Mouse (Mus musculus) MEL (cell line): ENCODE measurements at regions not wholly inside any gene's neighbourhood (a gene's known extent, or its start where the extent isn't known, plus 50 kb on each side); places are given as distances from the start of the nearest gene placed in this dataset.

ENCODE experiments used
- DNase-seq: peaks from one replicate; pipeline ENCODE4 v3.0.0; 2011; ENCODE audit warnings: low read depth, low spot score
- H3K27ac ChIP-seq: 2 replicates; pipeline ENCODE4 v1.5.1; 2012; ENCODE audit warnings: low read depth, mild to moderate bottlenecking, control low read depth, low read length, moderate library complexity; ENCODE audit not compliant: control insufficient read depth
- H3K27me3 ChIP-seq, 2 experiments: fragments of 150-350 bp in 1 of 2; sonication (generic) in 1 of 2; 2 replicates each; pipeline ENCODE4 v1.6.1; 2012; ENCODE audit warnings: low read length in 2 of 2, mild to moderate bottlenecking in 2 of 2, improper control_type of control experiment in 1 of 2, moderate library complexity in 1 of 2; ENCODE audit not compliant: insufficient read depth in 2 of 2, control insufficient read depth in 1 of 2
- H3K36me3 ChIP-seq, 2 experiments: 2 replicates each; pipeline ENCODE4 v1.6.1; 2012 to 2014; ENCODE audit warnings: low read length in 2 of 2, improper control_type of control experiment in 1 of 2, inconsistent platforms in 1 of 2, mild to moderate bottlenecking in 1 of 2; ENCODE audit not compliant: insufficient read depth in 2 of 2, control insufficient read depth in 1 of 2
- H3K4me1 ChIP-seq, 2 experiments: fragments of 150-350 bp in 1 of 2; sonication (generic) in 1 of 2; 2 replicates each; pipeline ENCODE4 v1.6.1; 2012; ENCODE audit warnings: low read length in 2 of 2, improper control_type of control experiment in 1 of 2, mild to moderate bottlenecking in 1 of 2; ENCODE audit not compliant: insufficient read depth in 2 of 2, control insufficient read depth in 1 of 2
- H3K4me3 ChIP-seq, 2 experiments: fragments of 150-350 bp in 1 of 2; sonication (generic) in 1 of 2; 2 replicates each; pipeline ENCODE4 v1.5.1; 2012; ENCODE audit warnings: low read depth in 2 of 2, low read length in 2 of 2, mild to moderate bottlenecking in 2 of 2, moderate library complexity in 2 of 2, control low read depth in 1 of 2, improper control_type of control experiment in 1 of 2; ENCODE audit not compliant: control insufficient read depth in 1 of 2, insufficient read depth in 1 of 2
- H3K79me2 ChIP-seq: 2 replicates; pipeline ENCODE4 v1.6.1; 2012; ENCODE audit warnings: mild to moderate bottlenecking, low read length, moderate library complexity; ENCODE audit not compliant: control insufficient read depth, poor library complexity, insufficient read depth
- H3K9ac ChIP-seq: 2 replicates; pipeline ENCODE4 v1.6.1; 2012; ENCODE audit warnings: low read depth, mild to moderate bottlenecking, control low read depth, low read length, moderate library complexity; ENCODE audit not compliant: control insufficient read depth, poor library complexity, severe bottlenecking
- H3K9me3 ChIP-seq: fragments of 150-350 bp; sonication (generic); replicated peaks from 2 replicates; pipeline ENCODE4 v1.6.1; 2012; ENCODE audit warnings: mild to moderate bottlenecking, low read length, improper control_type of control experiment, moderate library complexity; ENCODE audit not compliant: insufficient read depth
- CHD2 ChIP-seq: IDR thresholded peaks from 2 replicates; pipeline ENCODE4 v1.6.1; 2011; ENCODE audit warnings: low read length, improper control_type of control experiment
- CTCF ChIP-seq, 3 experiments: IDR thresholded peaks in 2 of 3; conservative IDR thresholded peaks in 1 of 3; 2 replicates each; pipeline ENCODE4 v1.5.1; 2011 to 2012; ENCODE audit warnings: low read length in 3 of 3, low read depth in 2 of 3, mild to moderate bottlenecking in 2 of 3, improper control_type of control experiment in 1 of 3, inconsistent platforms in 1 of 3, mixed read lengths in 1 of 3, moderate library complexity in 1 of 3; ENCODE audit not compliant: control insufficient read depth in 1 of 3, insufficient read depth in 1 of 3, poor library complexity in 1 of 3, severe bottlenecking in 1 of 3
- E2F4 ChIP-seq: IDR thresholded peaks from 2 replicates; pipeline ENCODE4 v1.6.1; 2011; ENCODE audit warnings: low read depth, low read length, improper control_type of control experiment, borderline replicate concordance
- ELF1 ChIP-seq: IDR thresholded peaks from 2 replicates; pipeline ENCODE4 v1.6.1; 2014; ENCODE audit warnings: low read depth, mild to moderate bottlenecking, inconsistent platforms, low read length, improper control_type of control experiment, moderate library complexity
- MAFK ChIP-seq: IDR thresholded peaks from 2 replicates; pipeline ENCODE4 v1.6.1; 2011; ENCODE audit warnings: low read depth, mild to moderate bottlenecking, low read length, improper control_type of control experiment, borderline replicate concordance
- MAZ ChIP-seq: IDR thresholded peaks from 2 replicates; pipeline ENCODE4 v1.6.1; 2012; ENCODE audit warnings: low read depth, mild to moderate bottlenecking, inconsistent platforms, low read length, improper control_type of control experiment
- MEF2A ChIP-seq: IDR thresholded peaks from 2 replicates; pipeline ENCODE4 v1.6.1; 2014; ENCODE audit warnings: low read depth, mild to moderate bottlenecking, inconsistent platforms, low read length, improper control_type of control experiment; ENCODE audit not compliant: poor library complexity, insufficient replicate concordance, severe bottlenecking; ENCODE audit errors: extremely low read depth
- MXI1 ChIP-seq: IDR thresholded peaks from 2 replicates; pipeline ENCODE4 v1.6.1; 2011; ENCODE audit warnings: mild to moderate bottlenecking, low read depth, low read length, improper control_type of control experiment
- MYB ChIP-seq: IDR thresholded peaks from 2 replicates; pipeline ENCODE4 v1.6.1; 2011; ENCODE audit warnings: mild to moderate bottlenecking, low read depth, low read length, improper control_type of control experiment
- MYC ChIP-seq: IDR thresholded peaks from 2 replicates; pipeline ENCODE4 v1.6.1; 2011; ENCODE audit warnings: low read depth, mild to moderate bottlenecking, low read length, improper control_type of control experiment, moderate library complexity
- NELFE ChIP-seq: IDR thresholded peaks from 2 replicates; pipeline ENCODE4 v1.6.1; 2011; ENCODE audit warnings: low read depth, low read length, improper control_type of control experiment
- NRF1 ChIP-seq: IDR thresholded peaks from 2 replicates; pipeline ENCODE4 v1.6.1; 2014; ENCODE audit warnings: low read depth, mild to moderate bottlenecking, inconsistent platforms, low read length, improper control_type of control experiment, moderate library complexity; ENCODE audit not compliant: poor library complexity, insufficient read depth, severe bottlenecking
- POLR2A ChIP-seq, 2 experiments: IDR thresholded peaks; 2 replicates each; pipeline ENCODE4 v1.6.1; 2011 to 2012; ENCODE audit warnings: low read length in 2 of 2, mild to moderate bottlenecking in 2 of 2, control low read depth in 1 of 2, improper control_type of control experiment in 1 of 2, low read depth in 1 of 2, moderate library complexity in 1 of 2; ENCODE audit not compliant: control insufficient read depth in 1 of 2, insufficient read depth in 1 of 2, poor library complexity in 1 of 2
- POLR2AphosphoS2 ChIP-seq: IDR thresholded peaks from 2 replicates; pipeline ENCODE4 v1.6.1; 2011; ENCODE audit warnings: low read length, improper control_type of control experiment
- POLR2AphosphoS5 ChIP-seq: IDR thresholded peaks from 2 replicates; pipeline ENCODE4 v1.6.1; 2012; ENCODE audit warnings: low read depth, borderline replicate concordance, mild to moderate bottlenecking, inconsistent platforms, low read length, moderate library complexity, mixed read lengths
- RAD21 ChIP-seq: IDR thresholded peaks from 2 replicates; pipeline ENCODE4 v1.6.1; 2011; ENCODE audit warnings: mild to moderate bottlenecking, low read depth, low read length, improper control_type of control experiment
- SMC3 ChIP-seq: IDR thresholded peaks from 2 replicates; pipeline ENCODE4 v1.6.1; 2011; ENCODE audit warnings: low read depth, low read length, improper control_type of control experiment
- TCF12 ChIP-seq: IDR thresholded peaks from 2 replicates; pipeline ENCODE4 v1.6.1; 2014; ENCODE audit warnings: low read depth, mild to moderate bottlenecking, inconsistent platforms, low read length, improper control_type of control experiment, moderate library complexity
- UBTF ChIP-seq: IDR thresholded peaks from 2 replicates; pipeline ENCODE4 v1.6.1; 2012; ENCODE audit warnings: low read depth, mild to moderate bottlenecking, inconsistent platforms, low read length, improper control_type of control experiment, moderate library complexity, borderline replicate concordance; ENCODE audit not compliant: insufficient read depth
- ZC3H11A ChIP-seq: IDR thresholded peaks from 2 replicates; pipeline ENCODE4 v1.6.1; 2012; ENCODE audit warnings: low read depth, mild to moderate bottlenecking, inconsistent platforms, low read length, improper control_type of control experiment
- ZMIZ1 ChIP-seq: IDR thresholded peaks from 2 replicates; pipeline ENCODE4 v1.6.1; 2012; ENCODE audit warnings: low read depth, mild to moderate bottlenecking, inconsistent platforms, low read length, improper control_type of control experiment, moderate library complexity

GRCm38 (mm10) chr2:18524387-18524786 is 131.8 kb upstream of the Dnajc1 start:
- TF ChIP-seq ZMIZ1 (no peak), MXI1 (no peak), ZC3H11A (no peak), SMC3 (no peak), POLR2AphosphoS2 (no peak), MAFK (no peak), CHD2 (no peak), POLR2A (IDR thresholded peaks at IDR 0.05; ENCODE audit: control insufficient read depth in 1 of 2, insufficient read depth in 1 of 2, low read depth in 1 of 2, low read length in 2 of 2, poor library complexity in 1 of 2) (no peak), E2F4 (no peak), TCF12 (no peak), MYB (no peak), ELF1 (no peak), POLR2AphosphoS5 (no peak)
- Histone ChIP-seq H3K27ac (no peak overlapping the region), H3K4me3 (no peak overlapping the region), H3K79me2 (no peaks in the 10 kb centered on the region), H3K36me3 (no peaks in the 10 kb centered on the region), H3K9ac (no peak overlapping the region), H3K27me3 (no peaks in the 10 kb centered on the region), H3K4me1 (no peaks in the 10 kb centered on the region), H3K9me3 (no peaks in the 10 kb centered on the region)
- DNase-seq, result no peak

- H3K9ac ChIP-seq, result no peak overlapping the region
- no peak for TF ChIP-seq MYC
- no peak for TF ChIP-seq MEF2A
- TF ChIP-seq MYB, result no peak
- no peaks in the 10 kb centered on the region for H3K36me3 ChIP-seq
- no peaks in the 10 kb centered on the region for H3K4me1 ChIP-seq
- H3K9me3 ChIP-seq, result no peaks in the 10 kb centered on the region
- DNase-seq, result no peak
- no peaks in the 10 kb centered on the region for H3K79me2 ChIP-seq
- no peak overlapping the region for H3K27ac ChIP-seq
- H3K27me3 ChIP-seq, result no peaks in the 10 kb centered on the region
- no peak overlapping the region for H3K4me3 ChIP-seq
These were observed 131.3 kb upstream of the Dnajc1 start for GRCm38 (mm10) chr2:18523911-18524310.

GRCm38 (mm10) chr2:18513435-18513834 is 120.8 kb upstream of the Dnajc1 start:
- peak in 1 of 3 experiments; percentile 37; a peak in 2 of 6 replicates for TF ChIP-seq CTCF (IDR thresholded peaks at IDR 0.05 in 2 of 3, conservative IDR thresholded peaks at IDR 0.05 in 1 of 3; ENCODE audit: control insufficient read depth in 1 of 3, insufficient read depth in 1 of 3, low read depth in 2 of 3, low read length in 3 of 3, poor library complexity in 1 of 3, severe bottlenecking in 1 of 3)
- TF ChIP-seq RAD21, result peak; percentile 34
- TF ChIP-seq SMC3, result peak; percentile 45
- no peak for TF ChIP-seq UBTF
- no peak for TF ChIP-seq MAZ
- TF ChIP-seq ZC3H11A, result peak; percentile 12; the same call in 1 of the 2 replicates
- TF ChIP-seq TCF12, result no peak
- no peak for TF ChIP-seq POLR2AphosphoS5
- no peak for TF ChIP-seq NELFE
- TF ChIP-seq NRF1, result no peak
- Histone ChIP-seq H3K9me3 (no peaks in the 10 kb centered on the region), H3K9ac (no peak overlapping the region), H3K4me3 (no peak overlapping the region), H3K79me2 (no peaks in the 10 kb centered on the region), H3K27ac (no peak overlapping the region), H3K4me1 (no peaks in the 10 kb centered on the region), H3K36me3 (no peaks in the 10 kb centered on the region), H3K27me3 (no peaks in the 10 kb centered on the region)
- DNase-seq, result peak; percentile 15
